Mouse (Mus musculus): ENCODE measurements around the gene Tmem132a. TPM values are rescaled to one million over a fixed set of nuclear protein-coding genes. Genes with fewer than 3 reads are reported as not detected.

Tmem132a gene
- total and polyA plus RNA-seq, 3 experiments: not detected

GRCm38 (mm10) chr19:10914291-10914690 is 44.6 kb upstream of the Tmem132a start:
- H3K4me1 ChIP-seq (ENCODE audit: control insufficient read depth in 1 of 2, insufficient read depth in 2 of 2, low read length in 2 of 2): peaks cover 0 to 10% of the 10 kb centered on the region in 2 experiments; a peak in 2 of 4 replicates
- no peak overlapping the region for H3K9ac ChIP-seq (ENCODE audit: control insufficient read depth, low read depth, low read length, poor library complexity, severe bottlenecking)
- H3K9me3 ChIP-seq (replicated peaks; ENCODE audit: insufficient read depth, low read length): no peaks in the 10 kb centered on the region
- peak; percentile 73 for DNase-seq (ENCODE audit: low read depth, low spot score)
- H3K27ac ChIP-seq (ENCODE audit: control insufficient read depth, low read depth, low read length): no peak overlapping the region
- H3K36me3 ChIP-seq (ENCODE audit: control insufficient read depth in 1 of 2, insufficient read depth in 2 of 2, low read length in 2 of 2): no peaks in the 10 kb centered on the region
- H3K27me3 ChIP-seq (ENCODE audit: control insufficient read depth in 1 of 2, insufficient read depth in 2 of 2, low read length in 2 of 2): no peaks in the 10 kb centered on the region
- TF ChIP-seq SIN3A (IDR thresholded peaks at IDR 0.05; ENCODE audit: low read length) (no peak), RAD21 (IDR thresholded peaks at IDR 0.05; ENCODE audit: low read depth, low read length) (no peak), CHD1 (IDR thresholded peaks at IDR 0.05; ENCODE audit: low read depth, low read length) (no peak), MEF2A (IDR thresholded peaks at IDR 0.05; ENCODE audit: extremely low read depth, insufficient replicate concordance, low read depth, low read length, poor library complexity, severe bottlenecking) (peak; percentile 44; the same call in 1 of the 2 replicates), TAL1 (IDR thresholded peaks at IDR 0.05; ENCODE audit: low read length) (peak; percentile 38), EP300 (IDR thresholded peaks at IDR 0.05; ENCODE audit: low read depth in 1 of 2, low read length in 2 of 2) (peak; percentile 37 to 67), UBTF (IDR thresholded peaks at IDR 0.05; ENCODE audit: borderline replicate concordance, insufficient read depth, low read depth, low read length) (no peak), TCF12 (IDR thresholded peaks at IDR 0.05; ENCODE audit: low read depth, low read length) (0 out of 2 replicates have a peak, but pooled peaks have one; percentile 36), SMC3 (IDR thresholded peaks at IDR 0.05; ENCODE audit: low read depth, low read length) (0 out of 2 replicates have a peak, but pooled peaks have one; percentile 6)
- H3K4me3 ChIP-seq (ENCODE audit: control insufficient read depth in 1 of 2, insufficient read depth in 1 of 2, low read depth in 2 of 2, low read length in 2 of 2): no peak overlapping the region
- H3K79me2 ChIP-seq (ENCODE audit: control insufficient read depth, insufficient read depth, low read length, poor library complexity): no peaks in the 10 kb centered on the region

GRCm38 (mm10) chr19:10909087-10909721 is 39.5 kb upstream of the Tmem132a start:
- H3K36me3 ChIP-seq (ENCODE audit: control insufficient read depth in 1 of 2, insufficient read depth in 2 of 2, low read length in 2 of 2): peaks cover 0 to 2% of the 10 kb centered on the region in 2 experiments; a peak in 1 of 4 replicates
- TF ChIP-seq EP300 (IDR thresholded peaks at IDR 0.05; ENCODE audit: low read depth in 1 of 2, low read length in 2 of 2): no peak
- TF ChIP-seq ZMIZ1 (IDR thresholded peaks at IDR 0.05; ENCODE audit: low read depth, low read length): no peak
- TF ChIP-seq ETS1 (IDR thresholded peaks at IDR 0.05; ENCODE audit: low read depth, low read length): no peak
- no peak for TF ChIP-seq MEF2A (IDR thresholded peaks at IDR 0.05; ENCODE audit: extremely low read depth, insufficient replicate concordance, low read depth, low read length, poor library complexity, severe bottlenecking)
- TF ChIP-seq RAD21 (IDR thresholded peaks at IDR 0.05; ENCODE audit: low read depth, low read length): no peak
- no peak for TF ChIP-seq E2F4 (IDR thresholded peaks at IDR 0.05; ENCODE audit: borderline replicate concordance, low read depth, low read length)
- TF ChIP-seq USF2 (IDR thresholded peaks at IDR 0.05; ENCODE audit: borderline replicate concordance in 1 of 2, insufficient read depth in 1 of 2, low read depth in 1 of 2, low read length in 2 of 2): no peak
- no peak for TF ChIP-seq TAL1 (IDR thresholded peaks at IDR 0.05; ENCODE audit: low read length)
- TF ChIP-seq GATA1 (IDR thresholded peaks at IDR 0.05; ENCODE audit: low read depth, low read length): no peak
- TF ChIP-seq JUND (IDR thresholded peaks at IDR 0.05; ENCODE audit: low read depth, low read length): no peak
- no peak for TF ChIP-seq ZKSCAN1 (IDR thresholded peaks at IDR 0.05; ENCODE audit: low read depth, low read length)
- no peak for TF ChIP-seq NRF1 (IDR thresholded peaks at IDR 0.05; ENCODE audit: insufficient read depth, low read depth, low read length, poor library complexity, severe bottlenecking)
- TF ChIP-seq TBP (IDR thresholded peaks at IDR 0.05; ENCODE audit: low read depth, low read length): no peak
- no peak for TF ChIP-seq MYB (IDR thresholded peaks at IDR 0.05; ENCODE audit: low read depth, low read length)
- no peak for TF ChIP-seq POLR2AphosphoS2 (IDR thresholded peaks at IDR 0.05; ENCODE audit: low read length)
- no peak for TF ChIP-seq POLR2AphosphoS5 (IDR thresholded peaks at IDR 0.05; ENCODE audit: borderline replicate concordance, low read depth, low read length)
- TF ChIP-seq KAT2A (conservative IDR thresholded peaks at IDR 0.05; ENCODE audit: low read depth, low read length): no peak
- no peak overlapping the region for H3K9ac ChIP-seq (ENCODE audit: control insufficient read depth, low read depth, low read length, poor library complexity, severe bottlenecking)
- no peak overlapping the region for H3K27ac ChIP-seq (ENCODE audit: control insufficient read depth, low read depth, low read length)
- H3K4me1 ChIP-seq (ENCODE audit: control insufficient read depth in 1 of 2, insufficient read depth in 2 of 2, low read length in 2 of 2): 0 out of 4 replicates have a peak, but pooled peaks cover 0 to 2% of the 10 kb centered on the region in 2 experiments
- no peak for DNase-seq (ENCODE audit: low read depth, low spot score)
- no peaks in the 10 kb centered on the region for H3K27me3 ChIP-seq (ENCODE audit: control insufficient read depth in 1 of 2, insufficient read depth in 2 of 2, low read length in 2 of 2)
- H3K4me3 ChIP-seq (ENCODE audit: control insufficient read depth in 1 of 2, insufficient read depth in 1 of 2, low read depth in 2 of 2, low read length in 2 of 2): no peak overlapping the region
- no peaks in the 10 kb centered on the region for H3K9me3 ChIP-seq (replicated peaks; ENCODE audit: insufficient read depth, low read length)
- H3K79me2 ChIP-seq (ENCODE audit: control insufficient read depth, insufficient read depth, low read length, poor library complexity): no peaks in the 10 kb centered on the region

Data from MEL (cell line).